Mouse (Mus musculus): Measurements from ENCODE around the gene Insyn1. TPM values are rescaled to one million over a fixed set of nuclear protein-coding genes. Genes with fewer than 3 reads are reported as not detected.
A peak's percentile ranks its signal among the peaks of the same experiment; 100 is the strongest.

Gene Insyn1
- total and polyA plus RNA-seq, 2 experiments from 2014 or later: 7.2 to 131 TPM

GRCm38 (mm10) chr9:58489865-58490165 lies 1.4 kb downstream of the Insyn1 start:
- 9% methylated on average over 7 of the region's 7 CpGs for WGBS
- ATAC-seq (ENCODE audit: low FRiP score) (0 out of 2 replicates have a peak, but pooled peaks have one; percentile 7), DNase-seq (ENCODE audit: low spot score) (no peak)
- no peak for TF ChIP-seq CTCF (IDR thresholded peaks at IDR 0.05)
- Histone ChIP-seq H3K4me1 (ENCODE audit: insufficient read depth, low read length) (peaks cover 6% of the 10 kb centered on the region), H3K36me3 (ENCODE audit: insufficient read depth, low read length) (peaks cover 6% of the 10 kb centered on the region; the same call in 1 of the 2 replicates), H3K27me3 (ENCODE audit: insufficient read depth, low read length) (no peaks in the 10 kb centered on the region), H3K9me3 (ENCODE audit: low read length) (no peaks in the 10 kb centered on the region), H3K4me2 (ENCODE audit: low read depth, low read length, poor library complexity, severe bottlenecking) (peak overlapping the region; percentile 97), H3K27ac (ENCODE audit: low read depth, low read length) (0 out of 2 replicates have a peak overlapping the region, but pooled peaks have one; percentile 26), H3K4me3 (ENCODE audit: low read depth, low read length) (peak overlapping the region; percentile 88), H3K9ac (replicated peaks; ENCODE audit: low read length, poor library complexity, severe bottlenecking) (peak overlapping the region; percentile 90)

- H3K36me3 ChIP-seq (ENCODE audit: insufficient read depth, low read length): peaks cover 6% of the 10 kb centered on the region; the same call in 1 of the 2 replicates
- H3K9me3 ChIP-seq (ENCODE audit: low read length): no peaks in the 10 kb centered on the region
- TF ChIP-seq CTCF (IDR thresholded peaks at IDR 0.05): no peak
- WGBS: 78% methylated on average over 2 of the region's 2 CpGs
- H3K27ac ChIP-seq (ENCODE audit: low read depth, low read length): no peak overlapping the region
- peak overlapping the region; percentile 90; the same call in 1 of the 2 replicates for H3K9ac ChIP-seq (replicated peaks; ENCODE audit: low read length, poor library complexity, severe bottlenecking)
- H3K27me3 ChIP-seq (ENCODE audit: insufficient read depth, low read length): no peaks in the 10 kb centered on the region
- ATAC-seq (ENCODE audit: low FRiP score): no peak
- H3K4me3 ChIP-seq (ENCODE audit: low read depth, low read length): peak overlapping the region; percentile 88
- H3K4me1 ChIP-seq (ENCODE audit: insufficient read depth, low read length): peaks cover 6% of the 10 kb centered on the region
- peak overlapping the region; percentile 97 for H3K4me2 ChIP-seq (ENCODE audit: low read depth, low read length, poor library complexity, severe bottlenecking)
- no peak for DNase-seq (ENCODE audit: low spot score)
Measured at GRCm38 (mm10) chr9:58490391-58490790, 2.0 kb downstream of the Insyn1 start.

- Histone ChIP-seq H3K9me3 (ENCODE audit: low read length) (no peaks in the 10 kb centered on the region), H3K4me2 (ENCODE audit: low read depth, low read length, poor library complexity, severe bottlenecking) (no peak overlapping the region), H3K4me1 (ENCODE audit: insufficient read depth, low read length) (peaks cover 2% of the 10 kb centered on the region), H3K9ac (replicated peaks; ENCODE audit: low read length, poor library complexity, severe bottlenecking) (no peak overlapping the region), H3K4me3 (ENCODE audit: low read depth, low read length) (no peak overlapping the region), H3K36me3 (ENCODE audit: insufficient read depth, low read length) (peaks cover 12% of the 10 kb centered on the region; the same call in 1 of the 2 replicates), H3K27ac (ENCODE audit: low read depth, low read length) (no peak overlapping the region), H3K27me3 (ENCODE audit: insufficient read depth, low read length) (no peaks in the 10 kb centered on the region)
- 78% methylated on average over 2 of the region's 2 CpGs for WGBS
- peak; percentile 49 for TF ChIP-seq CTCF (IDR thresholded peaks at IDR 0.05)
- ATAC-seq (ENCODE audit: low FRiP score) (no peak), DNase-seq (ENCODE audit: low spot score) (no peak)
Measured at GRCm38 (mm10) chr9:58495035-58495434, 6.6 kb downstream of the Insyn1 start.

- H3K9ac ChIP-seq (replicated peaks; ENCODE audit: low read length, poor library complexity, severe bottlenecking): no peak overlapping the region
- no peaks in the 10 kb centered on the region for H3K27me3 ChIP-seq (ENCODE audit: insufficient read depth, low read length)
- no peak overlapping the region for H3K4me2 ChIP-seq (ENCODE audit: low read depth, low read length, poor library complexity, severe bottlenecking)
- DNase-seq (ENCODE audit: low spot score) (peak; percentile 32), ATAC-seq (ENCODE audit: low FRiP score) (no peak)
- H3K9me3 ChIP-seq (ENCODE audit: low read length): no peaks in the 10 kb centered on the region
- TF ChIP-seq CTCF (IDR thresholded peaks at IDR 0.05): peak; percentile 55
- peaks cover 12% of the 10 kb centered on the region; the same call in 1 of the 2 replicates for H3K36me3 ChIP-seq (ENCODE audit: insufficient read depth, low read length)
- H3K4me3 ChIP-seq (ENCODE audit: low read depth, low read length): no peak overlapping the region
- H3K4me1 ChIP-seq (ENCODE audit: insufficient read depth, low read length): no peaks in the 10 kb centered on the region; the same call in 1 of the 2 replicates
- WGBS: 25% methylated on average over 4 of the region's 4 CpGs
- no peak overlapping the region for H3K27ac ChIP-seq (ENCODE audit: low read depth, low read length)
Measured at GRCm38 (mm10) chr9:58496470-58497182, 8.2 kb downstream of the Insyn1 start.

- H3K27me3 ChIP-seq (ENCODE audit: insufficient read depth, low read length): no peaks in the 10 kb centered on the region
- WGBS: 74% methylated on average over 4 of the region's 4 CpGs
- no peaks in the 10 kb centered on the region for H3K9me3 ChIP-seq (ENCODE audit: low read length)
- no peak overlapping the region for H3K9ac ChIP-seq (replicated peaks; ENCODE audit: low read length, poor library complexity, severe bottlenecking)
- TF ChIP-seq CTCF (IDR thresholded peaks at IDR 0.05): no peak
- H3K27ac ChIP-seq (ENCODE audit: low read depth, low read length): no peak overlapping the region
- no peak overlapping the region for H3K4me3 ChIP-seq (ENCODE audit: low read depth, low read length)
- no peak for DNase-seq (ENCODE audit: low spot score)
- H3K4me1 ChIP-seq (ENCODE audit: insufficient read depth, low read length): no peaks in the 10 kb centered on the region; the same call in 1 of the 2 replicates
- ATAC-seq (ENCODE audit: low FRiP score): no peak
- no peak overlapping the region for H3K4me2 ChIP-seq (ENCODE audit: low read depth, low read length, poor library complexity, severe bottlenecking)
- peaks cover 9% of the 10 kb centered on the region; the same call in 1 of the 2 replicates for H3K36me3 ChIP-seq (ENCODE audit: insufficient read depth, low read length)
Measured at GRCm38 (mm10) chr9:58497942-58498341, 9.5 kb downstream of the Insyn1 start.

GRCm38 (mm10) chr9:58500946-58501345 lies 12.5 kb downstream of the Insyn1 start:
- H3K36me3 ChIP-seq (ENCODE audit: insufficient read depth, low read length): peaks cover 6% of the 10 kb centered on the region; the same call in 1 of the 2 replicates
- H3K4me1 ChIP-seq (ENCODE audit: insufficient read depth, low read length): no peaks in the 10 kb centered on the region; the same call in 1 of the 2 replicates
- no peaks in the 10 kb centered on the region for H3K27me3 ChIP-seq (ENCODE audit: insufficient read depth, low read length)
- no peak overlapping the region for H3K9ac ChIP-seq (replicated peaks; ENCODE audit: low read length, poor library complexity, severe bottlenecking)
- no peaks in the 10 kb centered on the region for H3K9me3 ChIP-seq (ENCODE audit: low read length)
- no peak overlapping the region for H3K27ac ChIP-seq (ENCODE audit: low read depth, low read length)
- H3K4me2 ChIP-seq (ENCODE audit: low read depth, low read length, poor library complexity, severe bottlenecking): no peak overlapping the region
- WGBS: 85% methylated on average over 5 of the region's 5 CpGs
- no peak for ATAC-seq (ENCODE audit: low FRiP score)
- H3K4me3 ChIP-seq (ENCODE audit: low read depth, low read length): no peak overlapping the region
- TF ChIP-seq CTCF (IDR thresholded peaks at IDR 0.05): no peak
- DNase-seq (ENCODE audit: low spot score): no peak
